Mouse (Mus musculus) limb, embryonic 10.5 days (tissue): Measurements from ENCODE around the gene Med24. TPM values are rescaled to one million over a fixed set of nuclear protein-coding genes. Genes with fewer than 3 reads are reported as not detected.
A peak's percentile ranks its signal among the peaks of the same experiment; 100 is the strongest.

Experiments used
- DNase-seq: peaks from one replicate; pipeline ENCODE4 v3.0.0-alpha.2; 2017; ENCODE audit warnings: low spot score
- H3K27ac ChIP-seq: fragments of 300-500 bp; sonication (generic); 2 replicates; pipeline ENCODE4 v1.5.1; 2016; ENCODE audit warnings: mild to moderate bottlenecking
- H3K27me3 ChIP-seq: fragments of 300-500 bp; sonication (generic); 2 replicates; pipeline ENCODE4 v1.6.1; 2016; ENCODE audit warnings: low read depth, mild to moderate bottlenecking; ENCODE audit not compliant: poor library complexity, severe bottlenecking
- H3K36me3 ChIP-seq: fragments of 300-500 bp; sonication (generic); 2 replicates; pipeline ENCODE4 v1.6.1; 2016; ENCODE audit warnings: mild to moderate bottlenecking, moderate library complexity
- H3K4me1 ChIP-seq: fragments of 300-500 bp; sonication (generic); 2 replicates; pipeline ENCODE4 v1.6.1; 2016
- H3K4me3 ChIP-seq: fragments of 300-500 bp; sonication (generic); 2 replicates; pipeline ENCODE4 v1.5.1; 2016; ENCODE audit warnings: mild to moderate bottlenecking, moderate library complexity
- H3K9me3 ChIP-seq: fragments of 300-500 bp; sonication (generic); replicated peaks from 2 replicates; pipeline ENCODE4 v1.6.1; 2016; ENCODE audit warnings: mild to moderate bottlenecking
- WGBS: fragments of 180-500 bp; shearing (Covaris S2); methylation state at CpG from one replicate; pipeline ENCODE4 v1.1.7; 2016; 5-methylcytosine and 5-hydroxymethylcytosine counted together
- polyA plus RNA-seq: library from polyadenylated mRNA; unstranded; fragments of >200 nt; fragmentation: Nextera tagmentation; extraction: Ambion mirVana; gene quantifications from 2 replicates; pipeline ENCODE4 v1.2.1, GENCODE M21; 2016

The Med24 gene
- polyA plus RNA-seq, 1 experiment from 2014 or later, result 82.6 TPM

DNA sequence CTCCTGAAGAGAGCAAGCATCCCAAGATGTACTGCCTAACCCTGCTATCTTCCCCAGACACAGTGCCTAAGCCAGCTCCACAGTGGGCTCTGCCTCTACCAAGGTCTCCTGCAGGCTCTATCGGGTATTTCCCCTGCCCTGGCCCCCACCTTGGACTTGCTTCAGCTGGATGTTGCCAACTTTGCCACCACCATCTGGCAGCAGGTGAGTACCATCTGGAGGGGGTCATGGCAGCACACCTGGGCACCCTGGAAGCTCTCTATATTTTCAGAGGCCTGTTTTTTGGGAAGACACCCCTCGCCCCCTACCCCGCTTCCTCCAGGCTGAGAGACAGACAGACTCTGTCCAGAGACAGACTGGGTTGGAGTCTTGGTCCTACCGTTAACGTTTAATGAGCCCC, 26.9 kb downstream of the Med24 start:
- Histone ChIP-seq H3K4me3 (no peak overlapping the region), H3K4me1 (peaks cover 28% of the 10 kb centered on the region), H3K36me3 (peaks cover 39% of the 10 kb centered on the region), H3K27me3 (peaks cover 22% of the 10 kb centered on the region; the same call in 1 of the 2 replicates), H3K9me3 (no peaks in the 10 kb centered on the region), H3K27ac (no peak overlapping the region)
- 71% methylated on average over 5 of the region's 5 CpGs for WGBS
- no peak for DNase-seq

DNA sequence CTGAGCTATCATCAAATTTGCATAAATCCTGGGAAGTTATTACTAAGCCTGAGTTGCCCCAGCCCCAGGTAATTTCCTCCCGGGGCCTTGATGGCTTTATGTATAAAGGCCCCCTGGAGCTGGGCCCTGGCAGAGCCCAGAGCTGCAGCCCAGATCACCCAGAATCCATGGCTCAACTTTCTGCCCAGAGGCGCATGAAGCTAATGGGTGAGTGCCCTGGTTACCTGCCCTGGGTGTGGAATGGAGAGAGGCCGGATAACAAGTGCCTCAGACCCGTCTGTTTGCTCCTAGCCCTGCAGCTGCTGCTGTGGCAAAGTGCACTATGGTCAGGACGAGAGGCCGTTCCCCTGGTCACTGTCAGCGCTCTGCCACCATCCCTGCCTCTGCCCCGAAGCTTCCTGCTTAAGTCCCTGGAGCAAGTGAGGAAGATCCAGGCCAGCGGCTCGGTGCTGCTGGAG, 28.0 kb downstream of the Med24 start, which contains the start of gene Csf3:
Csf3 (plus strand) TSS at position 51 of the 458 bp plus-strand sequence.
- peaks cover 37% of the 10 kb centered on the region for H3K36me3 ChIP-seq
- WGBS, result 42% methylated on average over 10 of the region's 10 CpGs
- H3K9me3 ChIP-seq, result no peaks in the 10 kb centered on the region
- DNase-seq, result no peak
- H3K27ac ChIP-seq, result peak within 1 kb of the TSS; percentile 21; the same call in 1 of the 2 replicates
- peaks cover 22% of the 10 kb centered on the region; the same call in 1 of the 2 replicates for H3K27me3 ChIP-seq
- H3K4me3 ChIP-seq, result no peak within 1 kb of the TSS
- peaks cover 28% of the 10 kb centered on the region for H3K4me1 ChIP-seq

DNA sequence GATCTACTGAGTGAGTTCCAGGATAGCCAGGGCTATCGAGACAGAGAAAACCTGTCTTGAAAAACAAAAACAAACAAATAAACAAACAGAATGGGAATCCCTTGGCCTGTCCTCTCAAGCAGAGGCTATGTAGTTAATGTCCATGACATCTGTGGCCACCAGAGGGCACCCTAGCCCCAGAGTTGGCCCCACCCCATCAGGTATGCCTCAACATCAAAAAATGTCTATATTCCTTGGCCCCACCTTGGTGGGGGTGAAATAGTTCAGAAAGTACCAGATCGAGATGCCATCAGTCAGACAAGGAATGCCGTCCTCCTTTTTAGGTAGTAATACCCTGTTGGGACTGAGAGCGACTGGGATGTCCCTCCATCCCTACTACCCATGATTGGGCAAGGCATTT, 29.3 kb downstream of the Med24 start:
- H3K27ac ChIP-seq, result no peak overlapping the region
- H3K9me3 ChIP-seq, result no peaks in the 10 kb centered on the region
- H3K27me3 ChIP-seq, result peaks cover 22% of the 10 kb centered on the region; the same call in 1 of the 2 replicates
- H3K4me3 ChIP-seq, result no peak overlapping the region
- peaks cover 28% of the 10 kb centered on the region for H3K4me1 ChIP-seq
- 40% methylated on average over 4 of the region's 4 CpGs for WGBS
- H3K36me3 ChIP-seq, result peaks cover 37% of the 10 kb centered on the region
- peak; percentile 81 for DNase-seq

DNA sequence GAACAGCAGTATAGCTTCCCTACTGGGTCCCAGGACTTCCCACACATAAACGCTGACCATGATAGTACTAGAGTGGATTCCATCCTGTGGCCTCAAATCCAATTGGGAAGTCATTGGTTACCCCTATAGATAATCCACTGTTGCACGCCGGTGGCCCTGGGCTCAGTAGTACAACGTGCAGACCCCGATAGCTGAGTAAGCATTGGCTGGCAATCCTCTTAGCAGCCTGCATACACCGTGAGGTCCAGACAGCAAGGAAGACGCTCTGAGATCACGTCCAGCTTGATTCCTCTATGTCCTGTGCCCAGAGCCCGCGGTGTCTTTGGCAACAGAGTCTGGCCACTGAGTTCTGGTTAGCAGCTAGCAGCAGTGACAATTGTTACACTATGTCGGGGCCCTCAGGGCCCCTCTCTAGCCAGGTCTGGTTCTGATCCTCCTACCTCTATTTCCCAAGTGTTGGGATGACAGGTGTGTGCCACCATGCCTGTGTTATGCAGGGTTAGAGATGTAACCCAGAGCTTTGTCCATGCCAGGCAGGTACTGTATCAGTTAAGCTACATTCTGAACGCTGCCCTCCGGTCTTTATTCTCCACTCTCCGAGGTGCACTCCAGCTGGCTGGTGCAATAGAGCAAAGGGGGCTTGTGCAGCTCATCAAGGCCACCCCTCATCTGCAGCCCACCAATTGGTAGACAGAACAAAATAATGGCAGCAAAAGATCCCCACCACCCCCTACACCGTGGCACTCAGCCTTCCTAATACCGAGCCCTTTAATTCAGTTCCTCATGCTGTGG, 30.2 kb downstream of the Med24 start:
- H3K27me3 ChIP-seq, result peaks cover 22% of the 10 kb centered on the region; the same call in 1 of the 2 replicates
- no peak overlapping the region for H3K4me3 ChIP-seq
- H3K36me3 ChIP-seq, result peaks cover 37% of the 10 kb centered on the region
- peaks cover 28% of the 10 kb centered on the region for H3K4me1 ChIP-seq
- no peaks in the 10 kb centered on the region for H3K9me3 ChIP-seq
- DNase-seq, result no peak
- 87% methylated on average over 16 of the region's 16 CpGs for WGBS
- no peak overlapping the region for H3K27ac ChIP-seq

DNA sequence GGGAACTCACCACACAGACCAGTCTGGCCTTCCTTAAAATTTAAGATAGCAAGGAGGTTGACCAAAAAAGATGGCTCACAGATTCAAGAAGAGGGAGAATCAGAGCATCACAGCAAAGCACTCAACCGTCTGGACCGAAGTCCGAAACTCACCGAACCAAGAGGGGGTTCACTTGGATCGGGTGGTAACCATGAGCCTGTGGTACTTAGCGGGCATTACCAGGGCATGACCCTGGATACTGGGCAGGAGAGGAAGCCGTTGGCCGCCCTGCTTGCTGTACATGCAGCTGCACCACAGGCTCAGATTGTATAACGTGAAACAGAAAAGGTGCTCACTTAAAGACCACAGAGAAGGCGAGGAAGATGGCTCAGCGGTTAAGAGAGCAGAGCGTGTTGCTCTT, 32.0 kb downstream of the Med24 start:
- WGBS, result 92% methylated on average over 12 of the region's 12 CpGs
- no peaks in the 10 kb centered on the region for H3K9me3 ChIP-seq
- no peak overlapping the region for H3K4me3 ChIP-seq
- no peak for DNase-seq
- peaks cover 53% of the 10 kb centered on the region for H3K36me3 ChIP-seq
- peaks cover 23% of the 10 kb centered on the region for H3K4me1 ChIP-seq
- no peak overlapping the region for H3K27ac ChIP-seq
- H3K27me3 ChIP-seq, result peaks cover 20% of the 10 kb centered on the region; the same call in 1 of the 2 replicates

DNA sequence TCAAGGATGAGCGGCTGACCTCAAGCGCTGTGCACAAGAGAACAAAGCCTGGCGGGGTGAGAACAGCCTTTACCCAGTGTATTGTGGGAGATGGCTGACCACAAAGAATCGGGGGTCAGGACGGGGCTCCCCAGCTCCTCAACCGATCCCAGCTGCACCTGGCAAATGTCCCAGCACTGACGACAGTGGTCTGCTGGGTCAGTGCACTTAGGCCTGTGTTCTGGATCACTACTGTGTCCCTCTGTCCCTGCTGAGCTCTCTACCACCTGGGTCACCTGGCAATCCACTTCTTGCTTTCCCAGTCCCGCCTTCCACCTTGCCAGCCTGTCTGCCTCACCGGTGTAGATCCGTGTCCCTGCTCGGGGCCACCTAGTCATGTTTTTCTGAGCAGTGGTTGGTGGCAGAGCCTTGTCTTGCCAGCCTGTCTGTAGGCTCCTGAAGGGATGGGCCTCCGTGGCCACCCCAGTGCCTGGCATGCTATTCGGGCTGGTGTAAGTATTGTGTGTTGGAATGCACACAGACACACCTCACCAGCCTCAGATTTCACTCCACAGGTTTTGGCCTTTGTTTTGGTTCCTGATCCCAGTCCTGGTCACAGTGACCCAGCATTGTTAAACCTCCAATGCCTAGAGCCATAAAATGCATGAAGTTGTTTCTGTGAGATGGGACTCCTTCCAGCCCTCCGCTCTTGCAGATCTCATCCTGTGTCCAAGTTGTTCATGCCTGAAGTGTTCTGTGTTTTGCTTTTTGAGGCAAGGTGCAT, 32.6 kb downstream of the Med24 start:
- WGBS, result 89% methylated on average over 14 of the region's 14 CpGs
- Histone ChIP-seq H3K27ac (no peak overlapping the region), H3K27me3 (peaks cover 14% of the 10 kb centered on the region; the same call in 1 of the 2 replicates), H3K36me3 (peaks cover 59% of the 10 kb centered on the region), H3K4me3 (no peak overlapping the region), H3K4me1 (peaks cover 18% of the 10 kb centered on the region), H3K9me3 (no peaks in the 10 kb centered on the region)
- no peak for DNase-seq

DNA sequence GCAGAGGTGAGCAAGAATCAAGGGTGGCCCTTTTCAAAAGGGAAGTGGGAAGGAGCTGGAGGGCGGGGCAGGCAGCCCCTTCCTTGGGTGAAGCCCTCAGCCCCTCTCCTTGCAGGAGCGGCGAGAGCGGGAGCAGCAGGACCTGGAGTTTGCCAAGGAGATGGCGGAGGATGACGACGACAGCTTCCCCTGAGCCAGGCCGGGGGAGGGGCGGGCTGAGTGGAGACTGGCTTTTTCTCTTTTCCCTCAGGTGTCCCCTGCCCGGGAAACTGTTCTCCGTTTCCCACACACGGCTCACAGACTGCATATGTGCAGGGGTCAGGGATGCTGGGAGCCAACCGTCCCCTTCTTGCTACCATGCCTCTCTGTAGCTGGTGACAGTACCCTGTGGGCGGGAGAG, 33.8 kb downstream of the Med24 start:
- Histone ChIP-seq H3K4me1 (peaks cover 5% of the 10 kb centered on the region; the same call in 1 of the 2 replicates), H3K4me3 (no peak overlapping the region), H3K9me3 (no peaks in the 10 kb centered on the region), H3K36me3 (peaks cover 71% of the 10 kb centered on the region), H3K27me3 (0 out of 2 replicates have a peak, but pooled peaks cover 2% of the 10 kb centered on the region), H3K27ac (no peak overlapping the region)
- 82% methylated on average over 14 of the region's 14 CpGs for WGBS
- DNase-seq, result no peak

DNA sequence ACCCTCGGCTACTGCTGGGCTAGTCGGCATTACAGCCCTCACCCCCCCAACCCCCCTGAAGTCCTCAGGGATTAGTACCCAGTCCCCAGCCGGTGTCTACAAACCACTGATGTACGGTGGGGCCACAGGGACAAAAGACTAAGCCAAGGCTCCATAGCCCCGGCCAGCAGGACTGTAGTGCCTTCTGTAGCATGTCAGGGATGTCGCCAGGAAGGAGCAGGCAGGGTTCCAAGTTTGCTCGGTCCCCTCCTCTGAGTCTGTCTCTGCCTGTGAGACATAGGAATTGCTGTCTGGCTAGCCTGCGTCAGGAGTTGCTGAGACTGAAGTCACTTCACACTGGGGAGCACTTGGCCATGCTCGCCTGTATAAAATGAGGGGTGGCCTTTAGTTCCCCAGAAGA, 34.9 kb downstream of the Med24 start:
- Histone ChIP-seq H3K27ac (no peak overlapping the region), H3K36me3 (peaks cover 82% of the 10 kb centered on the region), H3K4me1 (no peaks in the 10 kb centered on the region), H3K27me3 (no peaks in the 10 kb centered on the region), H3K9me3 (no peaks in the 10 kb centered on the region), H3K4me3 (no peak overlapping the region)
- no peak for DNase-seq
- WGBS, result 90% methylated on average over 9 of the region's 9 CpGs

DNA sequence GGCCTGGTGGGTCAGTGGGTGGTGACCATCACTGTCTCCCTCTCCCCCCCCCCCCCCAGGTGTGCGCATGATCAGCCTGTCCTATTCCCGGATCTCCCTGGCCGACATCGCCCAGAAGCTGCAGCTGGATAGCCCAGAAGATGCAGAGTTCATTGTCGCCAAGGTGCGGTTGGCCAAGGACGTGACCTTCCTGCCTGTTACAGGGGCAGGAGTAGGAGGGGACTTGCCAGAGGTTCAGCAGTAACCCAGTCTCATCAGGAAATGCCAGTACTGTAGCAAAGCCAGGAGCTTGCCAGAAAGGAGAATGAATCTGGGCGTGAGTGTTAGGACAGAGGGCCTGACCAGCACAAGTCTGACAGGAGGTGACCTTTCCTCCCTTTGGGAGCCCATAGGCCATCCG, 35.5 kb downstream of the Med24 start:
- Histone ChIP-seq H3K4me1 (no peaks in the 10 kb centered on the region), H3K9me3 (no peaks in the 10 kb centered on the region), H3K36me3 (peaks cover 86% of the 10 kb centered on the region), H3K27me3 (no peaks in the 10 kb centered on the region), H3K4me3 (no peak overlapping the region), H3K27ac (no peak overlapping the region)
- no peak for DNase-seq
- 95% methylated on average over 9 of the region's 9 CpGs for WGBS

DNA sequence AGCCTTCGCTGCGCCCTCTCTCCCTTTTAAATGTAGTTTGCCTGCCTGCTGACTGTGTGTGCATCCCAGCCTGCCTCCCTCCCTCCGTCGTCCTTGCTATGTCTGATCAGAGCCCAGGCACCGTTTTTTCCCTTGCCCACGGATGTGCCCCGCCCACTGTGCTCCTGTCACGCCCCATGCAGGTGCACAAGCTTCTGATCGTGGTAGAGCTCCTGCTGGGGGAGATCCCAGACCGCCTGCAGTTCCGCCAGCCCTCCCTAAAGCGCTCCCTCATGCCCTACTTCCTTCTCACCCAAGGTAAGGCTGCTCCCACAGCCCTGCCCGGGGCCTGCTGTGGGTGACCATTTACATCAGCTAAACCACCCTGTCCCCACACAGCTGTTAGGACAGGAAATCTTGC, 36.0 kb downstream of the Med24 start:
- no peak overlapping the region for H3K27ac ChIP-seq
- peaks cover 91% of the 10 kb centered on the region for H3K36me3 ChIP-seq
- no peaks in the 10 kb centered on the region for H3K27me3 ChIP-seq
- no peaks in the 10 kb centered on the region for H3K4me1 ChIP-seq
- no peak for DNase-seq
- 84% methylated on average over 13 of the region's 13 CpGs for WGBS
- H3K4me3 ChIP-seq, result no peak overlapping the region
- no peaks in the 10 kb centered on the region for H3K9me3 ChIP-seq

DNA sequence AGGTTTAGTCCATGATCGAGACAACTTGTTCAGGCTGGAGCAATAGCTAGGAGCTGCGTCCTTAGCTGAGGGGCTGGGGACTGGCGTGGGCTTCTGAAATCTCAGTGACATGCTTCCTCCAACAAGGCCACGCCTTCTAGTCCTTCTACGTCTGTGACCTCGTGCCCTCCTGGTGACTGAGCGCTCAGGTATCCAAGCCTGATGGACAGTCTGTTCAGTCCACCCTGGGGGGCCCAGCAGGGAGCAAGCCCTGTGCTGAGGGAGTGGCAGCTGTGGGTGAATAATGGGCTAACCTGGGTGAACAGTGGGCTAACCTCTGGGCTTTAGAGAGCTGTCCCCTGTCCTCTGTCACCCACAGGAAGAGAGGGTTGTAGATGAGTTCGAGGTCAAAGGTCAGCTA, 41.2 kb downstream of the Med24 start:
- no peak overlapping the region for H3K4me3 ChIP-seq
- WGBS, result 86% methylated on average over 8 of the region's 8 CpGs
- peaks cover 83% of the 10 kb centered on the region for H3K36me3 ChIP-seq
- no peaks in the 10 kb centered on the region for H3K9me3 ChIP-seq
- H3K27ac ChIP-seq, result no peak overlapping the region
- peaks cover 8% of the 10 kb centered on the region for H3K4me1 ChIP-seq
- no peaks in the 10 kb centered on the region for H3K27me3 ChIP-seq
- DNase-seq, result no peak

DNA sequence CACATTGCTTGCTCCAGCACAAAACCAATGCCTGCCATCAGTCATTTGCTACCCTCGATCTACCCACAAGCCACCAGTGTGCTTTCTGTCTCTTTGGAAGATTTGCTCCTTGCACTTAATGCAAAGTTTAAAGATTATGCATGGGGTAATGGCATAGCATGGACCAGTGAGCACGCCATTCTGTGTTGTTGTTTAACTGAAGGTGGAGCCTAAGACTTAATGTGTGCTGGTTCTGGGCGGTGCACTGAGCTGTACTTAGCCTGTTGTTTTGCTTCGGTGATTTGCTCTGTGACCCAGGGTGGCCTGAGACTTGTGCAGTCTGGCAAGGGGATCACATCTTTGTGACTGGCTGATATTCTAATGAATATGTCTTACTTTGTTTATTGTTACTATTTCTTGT, 42.3 kb downstream of the Med24 start:
- H3K27ac ChIP-seq, result no peak overlapping the region
- DNase-seq, result no peak
- H3K36me3 ChIP-seq, result peaks cover 73% of the 10 kb centered on the region
- no peaks in the 10 kb centered on the region for H3K27me3 ChIP-seq
- 91% methylated on average over 4 of the region's 4 CpGs for WGBS
- no peaks in the 10 kb centered on the region for H3K9me3 ChIP-seq
- H3K4me1 ChIP-seq, result peaks cover 8% of the 10 kb centered on the region
- H3K4me3 ChIP-seq, result no peak overlapping the region

DNA sequence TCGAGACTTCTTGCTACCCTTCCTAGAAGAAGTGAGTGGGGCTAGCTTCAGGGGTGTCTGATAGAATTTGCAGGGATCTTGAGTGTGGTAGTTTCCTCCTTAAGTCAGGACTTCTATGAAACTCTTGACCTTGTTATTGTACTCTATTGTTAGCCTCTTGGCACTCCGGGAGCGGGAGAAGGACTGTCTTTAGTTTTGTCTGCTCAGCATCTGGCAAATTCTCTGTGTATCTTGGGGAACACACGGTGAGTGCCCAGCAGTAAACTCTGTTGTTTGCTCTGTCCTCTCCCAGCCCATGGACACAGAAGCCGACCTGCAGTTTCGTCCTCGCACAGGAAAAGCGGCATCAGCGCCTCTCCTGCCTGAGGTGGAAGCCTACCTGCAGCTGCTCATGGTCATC, 43.6 kb downstream of the Med24 start:
- DNase-seq, result no peak
- WGBS, result 95% methylated on average over 9 of the region's 9 CpGs
- no peak overlapping the region for H3K27ac ChIP-seq

More for the DNA sequence above, 43.6 kb downstream of the Med24 start:
- H3K27me3 ChIP-seq, result no peaks in the 10 kb centered on the region
- peaks cover 14% of the 10 kb centered on the region for H3K4me1 ChIP-seq
- H3K36me3 ChIP-seq, result peaks cover 59% of the 10 kb centered on the region
- H3K9me3 ChIP-seq, result no peaks in the 10 kb centered on the region
- H3K4me3 ChIP-seq, result no peak overlapping the region
